Mouse (Mus musculus): ENCODE data around the gene Olfr231.

Gene Olfr231

DNA sequence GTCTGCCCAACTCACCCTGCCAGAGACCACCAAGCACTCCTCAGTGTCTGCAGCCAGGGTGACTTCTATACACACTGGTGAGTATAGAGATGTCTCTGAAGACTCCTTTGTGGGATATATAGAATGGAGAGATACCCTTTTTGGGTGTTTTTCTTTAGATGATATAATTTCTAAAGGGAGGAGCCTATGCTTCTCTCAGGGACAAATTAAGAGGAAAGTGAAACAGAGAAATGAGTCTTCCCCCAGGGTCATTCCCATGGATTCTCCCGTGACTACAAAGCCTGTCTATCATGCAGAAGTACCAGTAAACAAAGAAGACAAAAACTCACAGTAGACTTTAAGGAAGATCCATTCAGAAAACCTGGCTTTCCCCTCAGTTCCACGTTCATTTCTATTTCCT, at the start of gene Olfr231:
Gene Olfr231 (minus strand): TSS at position 101 of the 400 bp plus-strand sequence.
- no peak for DNase-seq (ENCODE audit: low spot score)

DNA sequence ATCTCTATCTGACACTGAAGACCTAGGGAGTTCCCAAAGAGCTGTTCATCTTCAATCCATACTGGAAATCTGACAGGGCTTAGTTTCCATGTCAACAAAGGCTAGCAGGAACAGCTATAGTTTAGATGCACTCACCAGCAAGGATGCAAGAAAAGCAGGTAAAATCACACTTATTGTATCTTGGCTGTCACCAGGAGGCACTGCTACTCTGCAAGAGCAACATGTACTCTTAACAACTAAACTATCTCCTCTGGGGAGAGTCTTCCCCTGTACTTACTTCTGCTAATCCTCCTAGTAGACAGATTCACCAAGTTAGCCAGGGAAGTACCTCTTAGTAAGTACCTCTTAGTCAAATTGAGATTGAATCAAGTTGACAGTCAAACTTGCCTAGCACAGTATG, 48.1 kb upstream of the Olfr231 start:
- no peak for DNase-seq (ENCODE audit: low spot score)

DNA sequence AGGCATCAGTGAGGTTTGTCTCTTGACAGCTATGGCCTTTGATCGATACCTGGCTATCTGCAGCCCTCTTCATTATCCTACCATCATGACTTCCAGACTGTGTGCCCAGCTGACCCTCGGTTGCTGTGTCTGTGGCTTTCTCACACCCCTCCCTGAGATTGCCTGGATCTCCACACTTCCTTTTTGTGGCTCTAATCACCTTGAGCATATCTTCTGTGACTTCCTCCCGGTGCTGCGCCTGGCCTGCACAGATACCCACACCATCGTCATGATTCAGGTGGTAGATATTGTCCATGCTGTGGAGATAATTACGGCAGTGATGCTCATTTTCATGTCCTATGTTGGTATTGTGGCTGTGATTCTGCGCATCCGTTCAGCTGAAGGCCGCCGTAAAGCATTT, 38.1 kb upstream of the Olfr231 start:
- DNase-seq (ENCODE audit: low spot score): no peak

DNA sequence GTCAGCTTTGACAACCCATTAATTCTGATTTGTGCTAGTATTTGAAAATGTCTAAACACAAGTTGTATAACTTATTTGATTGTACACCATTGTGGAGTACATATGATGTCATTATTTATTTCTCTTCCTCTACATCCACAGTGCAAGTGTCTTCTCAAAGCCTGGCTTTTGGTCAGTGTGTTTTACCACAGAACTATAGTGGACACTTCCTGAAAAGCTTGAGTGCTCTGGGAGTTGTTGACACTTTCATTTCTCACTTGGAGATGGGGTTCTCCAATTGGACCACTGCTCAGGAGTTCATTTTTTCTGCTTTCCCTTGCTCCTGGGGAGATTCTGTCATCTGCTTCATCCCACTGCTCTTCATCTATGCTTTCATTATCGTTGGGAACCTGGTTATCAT, 37.5 kb upstream of the Olfr231 start:
- no peak for DNase-seq (ENCODE audit: low spot score)

DNA sequence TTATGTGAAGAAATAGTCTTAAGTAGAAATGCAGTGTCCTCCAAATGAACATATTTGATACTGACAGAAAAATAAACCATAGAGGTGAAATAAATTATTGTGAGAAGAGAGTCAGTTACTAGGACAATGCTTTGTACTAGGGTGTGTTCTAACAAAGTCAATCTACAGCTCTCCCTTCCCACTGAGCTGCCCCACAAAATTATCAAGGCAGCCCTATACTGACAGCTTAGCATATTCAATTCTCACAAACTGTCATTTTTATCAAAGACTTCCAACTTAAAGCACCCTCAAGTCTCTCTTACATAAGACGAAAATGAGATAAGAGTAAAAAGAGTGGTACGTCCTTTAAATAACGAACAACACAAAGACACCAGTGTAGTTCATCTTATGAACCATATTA, 36.7 kb upstream of the Olfr231 start:
- DNase-seq (ENCODE audit: low spot score): no peak

DNA sequence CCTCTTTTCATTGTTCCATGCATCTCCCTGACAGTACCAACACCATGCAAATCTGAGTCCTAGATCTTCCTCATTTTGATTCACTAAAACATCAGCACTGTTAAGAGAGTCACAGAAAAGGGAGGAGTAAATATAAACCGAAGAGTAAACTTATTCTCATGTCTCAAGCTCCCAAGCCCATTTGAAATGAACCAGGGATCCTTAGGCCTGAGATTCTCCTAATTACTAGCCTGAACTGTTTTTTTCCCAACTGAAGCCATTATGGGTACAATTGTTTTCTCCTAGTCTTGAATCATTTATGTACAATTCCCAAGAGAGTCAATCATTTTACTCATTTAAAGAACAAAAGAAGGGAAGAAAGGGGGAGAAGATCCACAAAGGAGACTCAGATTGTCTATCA, 34.4 kb upstream of the Olfr231 start, which contains the start of gene Olfr420:
Gene Olfr420 (plus strand): TSS at position 301 of the 400 bp plus-strand sequence.
- no peak for DNase-seq (ENCODE audit: low spot score)

DNA sequence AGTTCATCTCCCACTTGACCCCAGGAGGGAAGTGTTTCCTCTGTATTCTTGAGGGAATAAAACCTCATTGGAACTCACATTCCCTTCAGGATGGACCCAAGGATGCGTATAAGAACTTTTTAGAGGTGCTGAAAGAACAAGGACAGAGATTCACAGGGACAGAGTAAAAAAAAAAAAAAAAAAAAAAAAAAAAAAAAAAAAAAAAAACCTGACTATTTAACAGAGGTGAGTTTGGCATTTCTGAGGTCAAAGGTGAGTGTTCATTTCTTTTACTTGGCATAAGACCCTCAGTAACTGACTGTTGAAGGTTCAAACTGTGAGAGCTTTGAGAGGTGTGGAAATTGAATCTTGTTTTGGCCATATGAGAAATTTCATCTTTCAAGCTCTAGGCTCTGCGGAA, 28.3 kb upstream of the Olfr231 start:
- DNase-seq (ENCODE audit: low spot score): no peak

DNA sequence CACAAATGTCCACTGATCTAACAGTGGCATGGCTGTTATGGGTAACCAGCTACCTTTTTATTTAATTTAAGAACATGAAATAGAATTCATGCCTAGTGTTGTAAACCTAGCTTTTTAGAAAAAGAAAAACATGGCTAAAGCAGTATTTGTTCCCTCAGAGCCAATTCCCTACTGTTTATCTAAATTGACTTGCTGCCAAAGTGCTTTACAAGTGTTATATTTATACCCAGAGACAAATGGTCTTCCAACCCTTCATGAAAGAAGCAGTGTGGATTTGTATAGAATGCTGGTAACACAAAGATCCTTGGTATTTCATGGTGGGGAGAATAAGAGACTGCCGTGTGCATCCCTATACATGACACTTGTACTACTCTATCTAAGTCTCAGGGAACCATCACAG, 25.7 kb upstream of the Olfr231 start:
- no peak for DNase-seq (ENCODE audit: low spot score)

DNA sequence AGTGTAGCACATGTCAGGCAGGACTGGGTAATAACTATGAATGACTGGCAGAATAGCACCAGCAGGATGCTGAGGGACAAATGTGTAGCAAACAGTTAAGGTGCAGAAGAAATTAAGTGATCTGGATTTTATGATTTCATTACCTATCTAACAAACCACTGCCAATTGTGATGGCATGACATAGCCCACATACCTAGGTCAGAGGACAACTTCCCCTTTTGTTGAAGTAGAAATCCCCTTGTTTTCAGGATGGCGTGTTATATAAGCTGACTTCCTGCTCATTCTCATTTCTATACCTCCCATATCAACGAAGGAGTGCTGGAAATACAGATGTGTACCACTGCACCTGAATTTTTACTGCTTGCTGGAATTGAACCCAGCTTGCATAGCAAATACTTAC, 20.4 kb upstream of the Olfr231 start:
- DNase-seq (ENCODE audit: low spot score): no peak

DNA sequence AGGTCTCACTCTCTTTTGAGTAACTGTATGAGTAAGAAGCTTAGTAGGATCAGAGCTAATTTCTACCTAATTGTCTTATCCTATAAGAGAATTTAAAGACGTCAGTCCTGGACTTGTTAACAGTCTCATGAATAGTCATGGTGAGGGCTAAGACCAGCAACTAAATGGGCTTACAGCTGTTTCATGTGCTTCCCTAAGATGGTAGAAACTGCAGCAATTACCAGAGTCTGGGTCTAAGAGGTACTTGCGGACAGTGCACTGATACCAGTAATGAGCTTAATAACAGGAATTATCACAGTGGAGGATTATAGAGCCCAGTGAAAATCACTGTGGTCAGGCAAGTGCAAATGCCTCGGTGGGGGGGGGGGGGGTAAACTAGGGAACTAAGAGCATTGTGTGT, 11.0 kb upstream of the Olfr231 start:
- DNase-seq (ENCODE audit: low spot score): no peak

DNA sequence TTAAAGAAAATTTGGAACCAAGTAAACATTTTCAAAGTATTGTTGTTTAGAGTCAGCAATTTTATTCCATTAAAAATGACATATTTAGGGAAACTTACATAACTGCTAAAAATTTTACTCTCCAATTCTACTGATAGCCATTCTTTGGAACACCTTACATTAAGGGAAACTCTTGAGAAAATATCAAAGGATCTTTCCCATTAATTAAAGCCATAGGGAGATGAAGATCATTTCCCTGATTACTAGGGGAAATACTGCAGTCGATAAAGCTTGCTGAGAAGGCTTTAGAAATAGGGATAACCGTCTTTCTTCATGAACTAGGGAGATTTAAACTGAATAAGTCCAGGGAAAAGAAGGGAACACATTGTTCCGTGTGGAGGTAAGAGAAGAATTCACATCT, 10.3 kb upstream of the Olfr231 start, which contains the start of gene Olfr424:
Gene Olfr424 (plus strand): TSS at position 301 of the 400 bp plus-strand sequence.
- no peak for DNase-seq (ENCODE audit: low spot score)

DNA sequence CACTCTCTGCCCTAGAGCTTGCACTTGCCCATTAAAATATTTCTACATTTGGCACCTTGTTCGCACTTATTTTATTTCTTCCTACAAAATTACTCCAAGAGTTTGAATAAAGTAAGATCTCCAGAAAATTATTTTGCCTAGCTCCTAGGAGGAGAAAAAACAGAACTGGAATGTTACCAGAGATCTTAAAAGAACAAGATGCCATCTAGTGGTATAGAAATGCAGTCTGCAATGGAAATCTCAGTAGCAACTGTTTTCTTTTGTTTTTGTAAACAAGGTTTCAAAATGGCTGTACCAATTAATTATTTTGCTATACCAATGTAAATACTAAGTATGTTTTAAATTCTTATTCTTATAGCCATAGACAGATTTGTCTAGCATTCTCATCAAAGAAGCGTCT, 17.2 kb downstream of the Olfr231 start:
- no peak for DNase-seq (ENCODE audit: low spot score)

DNA sequence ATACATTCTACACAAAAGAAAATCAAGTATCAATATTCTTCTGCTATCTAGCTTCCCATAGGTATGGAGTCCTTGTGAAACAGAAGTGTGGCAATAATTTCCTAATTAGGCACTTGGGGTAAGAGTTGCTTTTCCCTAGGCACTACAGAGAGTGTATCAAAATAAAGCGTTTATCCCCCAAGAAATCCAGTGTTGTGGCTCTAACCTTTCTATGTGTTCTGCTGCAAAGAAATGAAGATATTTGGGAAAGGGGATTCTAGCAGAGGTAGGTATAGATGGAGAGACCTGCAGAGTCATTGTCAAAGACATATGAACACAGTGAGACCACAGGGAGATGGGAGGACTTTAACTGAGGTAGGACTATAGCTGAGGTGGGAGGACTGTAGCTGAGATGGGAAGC, 24.4 kb downstream of the Olfr231 start, which contains the start of gene Olfr427:
Gene Olfr427 (plus strand): TSS at position 301 of the 400 bp plus-strand sequence.
- DNase-seq (ENCODE audit: low spot score): no peak

DNA sequence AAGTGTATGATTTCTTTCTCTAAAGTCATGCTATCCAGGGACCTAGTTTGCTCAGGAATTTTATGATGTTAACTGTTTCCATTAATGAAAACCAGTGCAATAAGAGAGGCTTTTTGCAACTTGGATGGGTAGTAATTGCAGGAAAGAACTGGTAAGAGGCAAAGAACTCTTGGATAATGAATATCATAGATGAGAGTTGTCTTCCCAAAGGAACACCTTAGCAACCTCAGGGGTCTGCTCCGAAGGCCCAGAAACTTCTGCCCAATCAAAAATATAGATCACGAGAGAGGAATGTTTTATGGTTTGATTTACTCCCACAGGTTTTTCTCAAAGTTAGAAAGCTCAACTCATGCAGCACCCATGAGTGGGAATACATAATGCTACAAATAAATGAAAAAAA, 36.9 kb downstream of the Olfr231 start, which contains the start of gene Olfr429:
Gene Olfr429 (plus strand): TSS at position 301 of the 400 bp plus-strand sequence.
- no peak for DNase-seq (ENCODE audit: low spot score)

DNA sequence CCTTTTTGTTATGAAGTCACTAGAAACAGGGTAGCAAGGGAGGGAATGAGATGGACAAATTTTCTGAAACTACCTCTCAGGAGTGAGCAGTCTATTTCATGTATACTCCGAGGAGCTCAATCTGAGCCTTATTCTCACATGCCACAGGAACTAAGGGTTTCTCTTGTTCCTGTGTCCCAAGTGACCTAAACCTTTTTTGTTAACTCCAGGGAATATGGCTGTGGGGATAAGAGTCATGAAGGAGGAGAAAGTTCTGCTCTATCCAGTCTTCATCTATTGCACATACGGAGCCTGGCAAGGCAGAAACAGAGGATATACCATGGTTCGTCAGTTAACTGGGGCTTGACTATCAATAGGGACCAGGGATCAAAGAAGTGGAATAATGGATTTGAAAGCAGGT, 54.7 kb downstream of the Olfr231 start, which contains the start of gene Olfr430:
Gene Olfr430 (plus strand): TSS at position 301 of the 400 bp plus-strand sequence.
- no peak for DNase-seq (ENCODE audit: low spot score)
